Mouse (Mus musculus) intestine, embryonic 16.5 days (tissue): Measurements from ENCODE around the gene Chrna10. TPM values are rescaled to one million over a fixed set of nuclear protein-coding genes. Genes with fewer than 3 reads are reported as not detected.
A peak's percentile ranks its signal among the peaks of the same experiment; 100 is the strongest.

Experiments
- ATAC-seq: fragments of 200-750 bp; cut with Nextera tagmentation; 2 replicates; pipeline ENCODE4 v1.8.0; 2017; ENCODE audit warnings: moderate TSS enrichment, moderate library complexity
- H3K27ac ChIP-seq: fragments of 300-500 bp; sonication (generic); 2 replicates; pipeline ENCODE4 v1.5.1; 2014; ENCODE audit warnings: mild to moderate bottlenecking, low read length
- H3K27me3 ChIP-seq: fragments of 300-500 bp; sonication (generic); replicated peaks from 2 replicates; pipeline ENCODE4 v1.6.1; 2014; ENCODE audit warnings: low read length, control low read depth, mixed read lengths; ENCODE audit not compliant: control insufficient read depth, insufficient read depth
- H3K36me3 ChIP-seq: fragments of 300-500 bp; sonication (generic); 2 replicates; pipeline ENCODE4 v1.6.1; 2014; ENCODE audit warnings: low read length, control low read depth; ENCODE audit not compliant: control insufficient read depth, insufficient read depth
- H3K4me1 ChIP-seq: fragments of 300-500 bp; sonication (generic); 2 replicates; pipeline ENCODE4 v1.6.1; 2014; ENCODE audit warnings: low read length, control low read depth, mixed read lengths; ENCODE audit not compliant: control insufficient read depth, insufficient read depth
- H3K4me2 ChIP-seq: fragments of 300-500 bp; sonication (generic); 2 replicates; pipeline ENCODE4 v1.6.1; 2014; ENCODE audit warnings: low read depth, low read length, control low read depth
- H3K4me3 ChIP-seq: fragments of 300-500 bp; sonication (generic); 2 replicates; pipeline ENCODE4 v1.5.1; 2014; ENCODE audit warnings: mild to moderate bottlenecking, low read length
- H3K9ac ChIP-seq: fragments of 300-500 bp; sonication (generic); 2 replicates; pipeline ENCODE4 v1.6.1; 2014; ENCODE audit warnings: low read depth, low read length
- H3K9me3 ChIP-seq: fragments of 300-500 bp; sonication (generic); 2 replicates; pipeline ENCODE4 v1.6.1; 2016; ENCODE audit warnings: low read length, control low read depth; ENCODE audit not compliant: control insufficient read depth
- WGBS: fragments of 180-500 bp; shearing (Covaris S2); extraction: QIAGEN DNeasy Blood & Tissue Kit; methylation state at CpG from one replicate; pipeline ENCODE4 v1.1.7; 2014; 5-methylcytosine and 5-hydroxymethylcytosine counted together
- polyA plus RNA-seq: library from polyadenylated mRNA; unstranded; fragments of >200 nt; fragmentation: Nextera tagmentation; extraction: Ambion mirVana; gene quantifications from 2 replicates; pipeline ENCODE4 v1.2.1, GENCODE M21; 2015

The Chrna10 gene
- polyA plus RNA-seq, result 0.09 and 0.10 TPM in 2 replicates

DNA sequence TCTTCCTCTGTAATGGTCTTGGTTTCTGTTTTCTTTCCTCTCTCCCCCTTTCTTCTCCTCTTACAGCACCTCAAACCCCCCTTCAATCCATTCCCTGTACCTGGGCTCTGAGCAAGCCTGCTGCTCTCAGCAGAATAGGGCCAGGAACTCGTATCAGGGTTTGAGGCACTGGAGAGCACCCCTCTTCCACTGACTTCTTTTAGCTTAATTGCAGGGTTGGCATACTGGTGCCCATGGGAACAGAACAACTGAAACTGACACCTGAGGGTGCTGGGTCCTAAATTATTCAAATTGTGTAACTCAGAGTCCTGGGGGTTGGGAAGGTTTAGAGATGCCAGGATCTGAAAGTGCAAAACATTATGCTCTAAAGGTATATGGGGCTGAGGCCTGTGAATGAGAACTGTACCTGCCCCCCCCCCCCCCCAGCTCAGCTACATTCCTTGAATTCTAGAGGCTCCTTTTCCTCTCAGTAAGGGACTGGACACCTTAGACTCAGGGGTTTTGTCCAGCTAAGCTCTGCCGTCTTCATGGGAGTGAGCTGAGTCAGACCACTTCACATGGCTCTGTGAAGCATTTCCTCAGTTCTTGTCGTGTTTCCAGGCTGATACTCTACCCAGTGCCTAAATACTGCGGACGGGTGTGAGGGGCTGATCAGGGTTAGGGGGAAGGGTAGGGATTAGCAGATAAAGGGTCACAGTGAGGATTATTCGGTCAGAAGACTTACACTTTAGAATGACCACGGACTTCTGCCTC lies at the start of gene Chrna10:
Gene Chrna10, minus strand, starts transcription at position 250 of the 753 bp plus-strand sequence.
- ATAC-seq, result no peak

DNA sequence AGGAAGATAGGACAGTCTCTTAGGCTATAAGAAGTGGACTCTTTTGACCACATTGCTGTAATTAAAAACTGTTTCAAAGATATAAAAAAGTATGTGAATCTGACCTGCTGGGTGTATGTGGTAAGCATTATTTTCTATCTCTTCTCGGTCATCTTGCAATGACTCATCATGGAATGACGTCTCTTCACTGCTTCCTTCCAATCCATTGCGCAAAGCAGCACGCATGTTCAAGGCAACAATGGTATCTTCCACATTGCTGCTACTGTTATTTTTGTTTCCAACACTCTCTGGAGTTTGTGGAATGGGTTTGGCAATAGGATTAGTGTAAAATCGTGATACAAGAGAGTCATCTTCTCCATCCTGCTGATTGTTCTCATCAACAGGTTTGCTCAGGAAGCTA lies 37.1 kb upstream of the Chrna10 start:
- H3K4me3 ChIP-seq, result no peak overlapping the region
- H3K9me3 ChIP-seq, result no peaks in the 10 kb centered on the region
- no peak overlapping the region for H3K27ac ChIP-seq
- WGBS, result 91% methylated on average over 5 of the region's 5 CpGs
- H3K36me3 ChIP-seq, result 0 out of 2 replicates have a peak, but pooled peaks cover 8% of the 10 kb centered on the region
- no peak overlapping the region for H3K4me2 ChIP-seq
- no peak overlapping the region for H3K9ac ChIP-seq
- ATAC-seq, result no peak
- no peaks in the 10 kb centered on the region for H3K4me1 ChIP-seq
- no peaks in the 10 kb centered on the region for H3K27me3 ChIP-seq

More for the DNA sequence above, at the start of gene Chrna10:
- H3K36me3 ChIP-seq, result peaks cover 12% of the 10 kb centered on the region; the same call in 1 of the 2 replicates
- no peaks in the 10 kb centered on the region for H3K27me3 ChIP-seq
- 43% methylated on average over 7 of the region's 7 CpGs for WGBS
- no peak within 1 kb of the TSS for H3K4me3 ChIP-seq
- no peaks in the 10 kb centered on the region for H3K4me1 ChIP-seq
- H3K4me2 ChIP-seq, result no peak within 1 kb of the TSS
- no peak within 1 kb of the TSS for H3K27ac ChIP-seq
- no peaks in the 10 kb centered on the region for H3K9me3 ChIP-seq
- H3K9ac ChIP-seq, result no peak within 1 kb of the TSS

- Histone ChIP-seq H3K4me2 (no peak overlapping the region), H3K9me3 (no peaks in the 10 kb centered on the region), H3K4me1 (no peaks in the 10 kb centered on the region), H3K36me3 (peaks cover 18% of the 10 kb centered on the region), H3K9ac (no peak overlapping the region), H3K27ac (no peak overlapping the region), H3K27me3 (no peaks in the 10 kb centered on the region), H3K4me3 (no peak overlapping the region)
- 95% methylated on average over 5 of the region's 5 CpGs for WGBS
- ATAC-seq, result no peak
Observed at GRCm38 (mm10) chr7:102137898-102138297, 21.3 kb upstream of the Chrna10 start.

DNA sequence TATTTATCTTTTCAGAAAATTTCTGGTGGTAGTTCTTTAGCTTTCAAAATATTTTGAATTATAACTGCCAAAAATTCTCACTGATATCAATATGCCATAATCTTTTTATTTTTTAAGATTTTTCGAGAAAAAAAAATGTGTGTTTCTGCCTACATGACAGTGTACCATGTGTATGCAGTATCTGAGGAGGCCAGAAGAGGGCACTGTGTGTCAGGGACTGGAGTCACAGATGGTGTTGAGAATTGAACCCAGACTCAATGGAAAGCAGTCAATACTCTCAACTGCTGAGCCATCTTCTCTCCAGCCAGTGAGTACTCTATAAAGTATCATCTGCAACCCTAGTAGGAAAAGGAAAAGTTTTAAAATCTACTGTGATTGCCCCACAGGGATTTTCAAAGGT lies 20.8 kb upstream of the Chrna10 start:
- 96% methylated on average over 1 of the region's 1 CpGs for WGBS
- no peak for ATAC-seq
- Histone ChIP-seq H3K4me2 (no peak overlapping the region), H3K27me3 (no peaks in the 10 kb centered on the region), H3K4me1 (no peaks in the 10 kb centered on the region), H3K9me3 (no peaks in the 10 kb centered on the region), H3K4me3 (no peak overlapping the region), H3K36me3 (peaks cover 21% of the 10 kb centered on the region), H3K27ac (no peak overlapping the region), H3K9ac (no peak overlapping the region)

GRCm38 (mm10) chr7:102132395-102132794 lies 15.8 kb upstream of the Chrna10 start:
- no peaks in the 10 kb centered on the region for H3K27me3 ChIP-seq
- WGBS, result 85% methylated on average over 4 of the region's 4 CpGs
- H3K4me3 ChIP-seq, result no peak overlapping the region
- no peak for ATAC-seq
- no peak overlapping the region for H3K4me2 ChIP-seq
- H3K9me3 ChIP-seq, result no peaks in the 10 kb centered on the region
- no peak overlapping the region for H3K9ac ChIP-seq
- H3K4me1 ChIP-seq, result no peaks in the 10 kb centered on the region
- H3K27ac ChIP-seq, result peak overlapping the region; percentile 33; the same call in 1 of the 2 replicates
- peaks cover 25% of the 10 kb centered on the region for H3K36me3 ChIP-seq

DNA sequence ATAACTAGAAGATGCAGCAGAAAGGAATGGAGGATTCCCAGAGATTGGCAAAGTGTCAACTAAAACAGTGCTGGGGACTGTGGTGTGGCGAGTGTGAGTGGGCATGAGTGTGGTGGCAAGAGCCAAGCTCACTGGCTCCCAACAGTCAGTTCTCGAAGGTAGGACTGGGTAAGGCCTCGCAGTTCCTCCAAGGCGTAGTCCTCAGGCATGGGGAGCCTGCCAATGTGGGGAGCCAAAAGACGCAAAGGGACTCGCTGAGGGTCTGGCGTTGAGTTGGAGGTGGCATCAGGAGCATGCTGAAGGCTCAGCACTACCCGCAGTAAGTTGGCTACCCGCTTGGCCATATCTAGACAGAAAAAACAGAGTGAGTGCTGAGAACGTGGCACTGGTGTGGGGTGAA lies 3.7 kb upstream of the Chrna10 start:
- no peak for ATAC-seq
- H3K4me1 ChIP-seq, result no peaks in the 10 kb centered on the region
- H3K4me3 ChIP-seq, result no peak overlapping the region
- H3K36me3 ChIP-seq, result peaks cover 39% of the 10 kb centered on the region
- H3K27ac ChIP-seq, result no peak overlapping the region
- no peaks in the 10 kb centered on the region for H3K27me3 ChIP-seq
- WGBS, result 94% methylated on average over 10 of the region's 10 CpGs
- no peak overlapping the region for H3K4me2 ChIP-seq
- H3K9ac ChIP-seq, result no peak overlapping the region
- H3K9me3 ChIP-seq, result no peaks in the 10 kb centered on the region

- Histone ChIP-seq H3K36me3 (peaks cover 16% of the 10 kb centered on the region; the same call in 1 of the 2 replicates), H3K27ac (no peak overlapping the region), H3K4me2 (no peak overlapping the region), H3K4me1 (no peaks in the 10 kb centered on the region), H3K27me3 (no peaks in the 10 kb centered on the region), H3K4me3 (no peak overlapping the region), H3K9me3 (no peaks in the 10 kb centered on the region), H3K9ac (no peak overlapping the region)
- WGBS, result 79% methylated on average over 6 of the region's 6 CpGs
- no peak for ATAC-seq
Observed at GRCm38 (mm10) chr7:102117382-102117781, 754 bp upstream of the Chrna10 start.

DNA sequence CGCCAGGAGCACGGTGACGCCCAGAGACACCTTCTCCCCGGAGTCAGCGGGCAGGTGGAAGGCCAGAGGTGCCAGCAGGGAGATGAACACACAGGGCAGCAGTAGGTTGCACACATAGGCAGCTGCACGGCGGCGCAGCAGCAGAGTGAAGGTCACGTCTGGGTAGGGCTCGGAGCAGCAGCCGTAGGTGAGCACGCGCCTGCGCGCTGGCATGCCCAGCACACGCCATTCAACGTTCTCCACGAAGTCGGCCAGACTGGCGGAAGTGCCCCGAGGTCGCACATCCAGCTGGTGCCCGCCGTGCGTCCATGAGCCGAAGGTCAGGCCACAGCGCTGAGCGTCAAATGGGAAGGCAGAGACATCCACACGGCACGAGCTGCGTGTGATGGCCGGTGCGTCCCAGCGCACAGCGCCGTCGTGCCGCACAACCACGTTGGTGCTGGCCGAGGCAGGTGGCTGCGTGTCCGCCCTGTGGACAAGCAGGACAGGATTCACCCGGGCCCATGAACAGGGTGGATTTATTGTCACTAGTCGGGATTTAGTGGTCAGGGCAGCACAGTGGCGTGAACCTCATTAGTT lies 3.4 kb downstream of the Chrna10 start:
- Histone ChIP-seq H3K4me3 (no peak overlapping the region), H3K4me1 (no peaks in the 10 kb centered on the region), H3K9me3 (no peaks in the 10 kb centered on the region), H3K9ac (no peak overlapping the region), H3K4me2 (no peak overlapping the region), H3K27ac (no peak overlapping the region), H3K27me3 (no peaks in the 10 kb centered on the region), H3K36me3 (no peaks in the 10 kb centered on the region)
- ATAC-seq, result no peak
- 72% methylated on average over 45 of the region's 45 CpGs for WGBS

GRCm38 (mm10) chr7:102109746-102110145 lies 6.9 kb downstream of the Chrna10 start:
- H3K27me3 ChIP-seq, result no peaks in the 10 kb centered on the region
- 78% methylated on average over 4 of the region's 4 CpGs for WGBS
- H3K36me3 ChIP-seq, result no peaks in the 10 kb centered on the region
- no peak overlapping the region for H3K9ac ChIP-seq
- no peak overlapping the region for H3K4me2 ChIP-seq
- no peak overlapping the region for H3K4me3 ChIP-seq
- H3K9me3 ChIP-seq, result no peaks in the 10 kb centered on the region
- H3K4me1 ChIP-seq, result peaks cover 8% of the 10 kb centered on the region
- ATAC-seq, result no peak
- H3K27ac ChIP-seq, result no peak overlapping the region
